Mouse (Mus musculus) lung, postnatal 0 days (tissue): ENCODE data around the gene Tuba3a. TPM values are rescaled to one million over a fixed set of nuclear protein-coding genes. Genes with fewer than 3 reads are reported as not detected.
A peak's percentile ranks its signal among the peaks of the same experiment; 100 is the strongest.
"Not testable (repeated sequence)": the region's sequence is repeated elsewhere in the genome, so short reads cannot be mapped to it uniquely, and the experiment has no call there.

Experiments used
- ATAC-seq: fragments of 200-750 bp; cut with Nextera tagmentation; 2 replicates; pipeline ENCODE4 v1.8.0; 2017; ENCODE audit warnings: moderate library complexity
- DNase-seq: peaks from one replicate; pipeline ENCODE4 v3.0.0-alpha.2; 2016; ENCODE audit warnings: low spot score
- H3K27ac ChIP-seq: fragments of 300-500 bp; sonication (generic); 2 replicates; pipeline ENCODE4 v1.5.1; 2014; ENCODE audit warnings: antibody characterized with exemption, mild to moderate bottlenecking, low read length, mixed read lengths
- H3K27me3 ChIP-seq: fragments of 300-500 bp; sonication (generic); replicated peaks from 2 replicates; pipeline ENCODE4 v1.6.1; 2014; ENCODE audit warnings: low read length, mixed read lengths; ENCODE audit not compliant: insufficient read depth
- H3K36me3 ChIP-seq: fragments of 300-500 bp; sonication (generic); 2 replicates; pipeline ENCODE4 v1.6.1; 2014; ENCODE audit warnings: low read length, mixed read lengths; ENCODE audit not compliant: insufficient read depth
- H3K4me1 ChIP-seq: fragments of 300-500 bp; sonication (generic); 2 replicates; pipeline ENCODE4 v1.6.1; 2014; ENCODE audit warnings: antibody characterized with exemption, low read depth, low read length, mixed read lengths; ENCODE audit not compliant: insufficient read depth
- H3K4me2 ChIP-seq: fragments of 300-500 bp; sonication (generic); replicated peaks from 2 replicates; pipeline ENCODE4 v1.6.1; 2014; ENCODE audit warnings: low read depth, mild to moderate bottlenecking, low read length, moderate library complexity, mixed read lengths
- H3K4me3 ChIP-seq: fragments of 300-500 bp; sonication (generic); 2 replicates; pipeline ENCODE4 v1.5.1; 2014; ENCODE audit warnings: low read depth, low read length
- H3K9ac ChIP-seq: fragments of 300-500 bp; sonication (generic); replicated peaks from 2 replicates; pipeline ENCODE4 v1.6.1; 2014; ENCODE audit warnings: low read depth, mild to moderate bottlenecking
- H3K9me3 ChIP-seq: fragments of 300-500 bp; sonication (generic); 2 replicates; pipeline ENCODE4 v1.6.1; 2016; ENCODE audit warnings: low read length, mixed read lengths
- CTCF ChIP-seq: IDR thresholded peaks from 2 replicates; pipeline ENCODE4 v1.5.1; 2016; ENCODE audit warnings: antibody characterized with exemption, mild to moderate bottlenecking
- EP300 ChIP-seq: IDR thresholded peaks from 2 replicates; pipeline ENCODE4 v1.6.1; 2016; ENCODE audit warnings: antibody characterized with exemption, mild to moderate bottlenecking, control low read depth
- WGBS: fragments of 180-500 bp; shearing (Covaris S2); extraction: QIAGEN DNeasy Blood & Tissue Kit; methylation state at CpG from one replicate; pipeline ENCODE4 v1.1.7; 2014; 5-methylcytosine and 5-hydroxymethylcytosine counted together
- polyA plus RNA-seq: library from polyadenylated mRNA; unstranded; fragments of >200 nt; fragmentation: Nextera tagmentation; extraction: Ambion mirVana; gene quantifications from 2 replicates; pipeline ENCODE4 v1.2.1, GENCODE M21; 2015

The Tuba3a gene
- polyA plus RNA-seq, 1 experiment from 2014 or later = not detected

GRCm38 (mm10) chr6:125291329-125291728 lies 5.5 kb upstream of the Tuba3a start:
- no peak overlapping the region for H3K27ac ChIP-seq
- DNase-seq (no peak), ATAC-seq (no peak)
- no peak overlapping the region for H3K4me3 ChIP-seq
- 79% methylated on average over 4 of the region's 4 CpGs for WGBS
- H3K9ac ChIP-seq = no peak overlapping the region
- no peaks in the 10 kb centered on the region for H3K9me3 ChIP-seq
- TF ChIP-seq EP300 (no peak), CTCF (no peak)
- no peaks in the 10 kb centered on the region for H3K4me1 ChIP-seq
- H3K36me3 ChIP-seq = no peaks in the 10 kb centered on the region
- no peaks in the 10 kb centered on the region for H3K27me3 ChIP-seq
- no peak overlapping the region for H3K4me2 ChIP-seq

- H3K36me3 ChIP-seq = no peaks in the 10 kb centered on the region
- DNase-seq = peak; percentile 45
- no peak overlapping the region; the same call in 1 of the 2 replicates for H3K9ac ChIP-seq
- no peak overlapping the region for H3K4me3 ChIP-seq
- peak; percentile 74 for ATAC-seq
- H3K27ac ChIP-seq = peak overlapping the region; percentile 57
- H3K4me1 ChIP-seq = no peaks in the 10 kb centered on the region
- TF ChIP-seq EP300 (no peak), CTCF (no peak)
- 39% methylated on average over 5 of the region's 5 CpGs for WGBS
- no peaks in the 10 kb centered on the region for H3K9me3 ChIP-seq
- H3K27me3 ChIP-seq = no peaks in the 10 kb centered on the region
- H3K4me2 ChIP-seq = no peak overlapping the region
Observed at GRCm38 (mm10) chr6:125288730-125289129, 2.9 kb upstream of the Tuba3a start.

GRCm38 (mm10) chr6:125286944-125287343 lies 1.1 kb upstream of the Tuba3a start:
- Histone ChIP-seq H3K4me2 (no peak overlapping the region), H3K9ac (no peak overlapping the region), H3K27me3 (no peaks in the 10 kb centered on the region), H3K4me1 (no peaks in the 10 kb centered on the region), H3K36me3 (no peaks in the 10 kb centered on the region), H3K27ac (no peak overlapping the region), H3K9me3 (no peaks in the 10 kb centered on the region), H3K4me3 (no peak overlapping the region)
- TF ChIP-seq EP300 = no peak
- no peak for TF ChIP-seq CTCF
- ATAC-seq = no peak
- no peak for DNase-seq
- WGBS = 77% methylated on average over 4 of the region's 4 CpGs

GRCm38 (mm10) chr6:125284751-125285150 lies 1.1 kb downstream of the Tuba3a start:
- DNase-seq = no peak
- ATAC-seq = no peak
- H3K27ac ChIP-seq = no peak overlapping the region
- 88% methylated on average over 7 of the region's 7 CpGs for WGBS
- no peaks in the 10 kb centered on the region for H3K36me3 ChIP-seq
- H3K9me3 ChIP-seq = no peaks in the 10 kb centered on the region
- TF ChIP-seq CTCF = no peak
- no peak for TF ChIP-seq EP300
- no peak overlapping the region for H3K4me3 ChIP-seq
- no peak overlapping the region for H3K4me2 ChIP-seq
- H3K4me1 ChIP-seq = no peaks in the 10 kb centered on the region
- H3K27me3 ChIP-seq = no peaks in the 10 kb centered on the region
- H3K9ac ChIP-seq = no peak overlapping the region

DNA sequence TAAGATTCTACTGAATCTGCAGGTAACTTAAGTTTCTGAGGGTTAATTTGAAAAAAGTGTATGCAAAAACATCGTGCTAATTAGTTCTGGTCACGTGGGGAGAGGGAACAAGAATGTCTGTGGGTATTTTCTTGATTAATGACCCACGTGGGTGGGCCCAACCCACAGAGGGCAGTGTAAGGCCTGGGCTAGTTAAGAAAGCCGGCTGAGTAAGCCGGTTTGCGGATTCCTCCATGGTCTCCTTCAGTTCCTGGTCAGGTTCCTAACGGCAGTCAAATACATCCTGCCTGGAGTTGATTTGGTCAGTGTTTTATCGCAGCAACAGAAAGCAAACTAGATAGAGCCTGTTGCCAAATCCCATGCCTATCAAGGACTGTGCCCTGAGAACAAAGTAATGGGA lies 1.6 kb downstream of the Tuba3a start:
- Histone ChIP-seq H3K36me3 (no peaks in the 10 kb centered on the region), H3K27ac (no peak overlapping the region), H3K4me1 (no peaks in the 10 kb centered on the region), H3K9ac (no peak overlapping the region), H3K4me3 (no peak overlapping the region), H3K9me3 (no peaks in the 10 kb centered on the region), H3K4me2 (no peak overlapping the region), H3K27me3 (no peaks in the 10 kb centered on the region)
- TF ChIP-seq EP300 (no peak), CTCF (peak; percentile 25; the same call in 1 of the 2 replicates)
- DNase-seq = no peak
- 21% methylated on average over 8 of the region's 8 CpGs for WGBS
- ATAC-seq = no peak

- not testable (repeated sequence) for ATAC-seq, H3K4me1 ChIP-seq, H3K9ac ChIP-seq, H3K27me3 ChIP-seq, H3K4me3 ChIP-seq, H3K27ac ChIP-seq, H3K9me3 ChIP-seq, DNase-seq, H3K36me3 ChIP-seq, H3K4me2 ChIP-seq
- 86% methylated on average over 13 of the region's 13 CpGs for WGBS
Observed at GRCm38 (mm10) chr6:125282721-125283120, 3.1 kb downstream of the Tuba3a start.

- DNase-seq (no peak), ATAC-seq (no peak)
- no peaks in the 10 kb centered on the region for H3K36me3 ChIP-seq
- TF ChIP-seq CTCF (no peak), EP300 (no peak)
- WGBS = 62% methylated on average over 8 of the region's 8 CpGs
- H3K27me3 ChIP-seq = no peaks in the 10 kb centered on the region
- no peaks in the 10 kb centered on the region for H3K4me1 ChIP-seq
- no peak overlapping the region for H3K27ac ChIP-seq
- no peak overlapping the region for H3K9ac ChIP-seq
- H3K4me2 ChIP-seq = no peak overlapping the region
- H3K4me3 ChIP-seq = no peak overlapping the region
- no peaks in the 10 kb centered on the region for H3K9me3 ChIP-seq
Observed at GRCm38 (mm10) chr6:125279729-125280128, 6.1 kb downstream of the Tuba3a start.
